Mouse (Mus musculus) brain, embryonic 14.5 days (tissue): Measurements from ENCODE around the gene Morn3.

Source experiments
- CTCF ChIP-seq: fragments of 200-500 bp; IDR thresholded peaks from 2 replicates; pipeline ENCODE4 v1.5.1; 2012; ENCODE audit warnings: inconsistent platforms, mild to moderate bottlenecking, moderate library complexity, borderline replicate concordance; ENCODE audit not compliant: insufficient read depth, insufficient read length; ENCODE audit errors: extremely low read depth
- POLR2A ChIP-seq: fragments of 200-500 bp; IDR thresholded peaks from 2 replicates; pipeline ENCODE4 v1.6.1; 2012; ENCODE audit warnings: mild to moderate bottlenecking, inconsistent platforms, borderline replicate concordance; ENCODE audit not compliant: poor library complexity, insufficient read depth, insufficient read length, severe bottlenecking; ENCODE audit errors: extremely low read depth

- no peak for TF ChIP-seq CTCF
- TF ChIP-seq POLR2A: no peak
Measured at GRCm38 (mm10) chr5:123068115-123068514, 21.3 kb upstream of the Morn3 start, which contains the start of gene Tmem120b.
